Mouse (Mus musculus) layer of hippocampus, postnatal 36 days (tissue): ENCODE measurements at regions not wholly inside any gene's neighbourhood (a gene's known extent, or its start where the extent isn't known, plus 50 kb on each side); places are given as distances from the start of the nearest gene placed in this dataset.
A peak's percentile ranks its signal among the peaks of the same experiment; 100 is the strongest.

ENCODE experiments used
- DNase-seq, 2 experiments: peaks; one replicate each; pipeline ENCODE4 v3.0.0; 2022

- DNase-seq: no peak
These were observed 82.2 kb downstream of the Rap2a start for GRCm38 (mm10) chr14:120560416-120560815.

- peak; percentile 11 to 32 for DNase-seq
These were observed 82.7 kb downstream of the Rap2a start for GRCm38 (mm10) chr14:120560987-120561386.

- no peak for DNase-seq
These were observed 88.7 kb downstream of the Rap2a start for GRCm38 (mm10) chr14:120566945-120567344.

DNA sequence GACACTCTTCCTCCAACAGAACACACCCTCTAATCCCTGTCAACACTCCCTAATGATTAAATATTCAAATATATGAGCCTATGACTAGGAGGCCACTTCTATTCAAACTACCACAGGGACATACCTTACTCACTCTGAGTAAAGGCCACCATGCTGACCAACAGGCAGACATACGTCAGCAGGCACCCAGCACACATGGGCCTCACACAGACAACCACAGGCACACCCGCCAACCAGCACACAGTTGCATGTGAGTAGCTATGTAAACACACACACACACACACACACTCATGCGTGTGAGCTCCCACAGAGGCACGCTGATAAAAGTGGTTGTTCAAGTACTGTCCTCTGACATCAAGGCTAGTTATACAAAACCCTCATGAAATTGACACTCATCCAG lies 89.8 kb downstream of the Rap2a start:
- DNase-seq: no peak

DNA sequence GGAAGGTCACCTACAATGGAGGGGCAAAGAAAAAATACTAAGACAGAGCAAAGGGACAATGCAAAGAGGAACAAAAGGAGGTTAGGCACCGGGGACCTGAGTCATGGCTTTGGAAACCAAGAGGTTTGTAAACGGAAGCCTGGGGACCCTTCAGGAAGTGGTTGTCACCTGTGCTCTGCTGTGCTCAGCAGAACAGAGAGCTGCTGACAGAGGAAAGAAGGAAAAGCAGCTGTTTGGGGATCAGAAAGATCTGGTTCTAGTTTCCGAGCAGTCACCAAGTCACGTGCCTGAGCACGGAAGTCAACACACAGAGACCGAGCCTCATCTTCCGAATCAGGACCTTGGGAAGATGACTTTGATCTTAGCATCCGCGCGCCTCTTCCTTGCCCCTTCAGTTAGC lies 94.0 kb downstream of the Rap2a start:
- no peak for DNase-seq

- no peak for DNase-seq
These were observed 97.0 kb downstream of the Rap2a start for GRCm38 (mm10) chr14:120575202-120575601.

DNA sequence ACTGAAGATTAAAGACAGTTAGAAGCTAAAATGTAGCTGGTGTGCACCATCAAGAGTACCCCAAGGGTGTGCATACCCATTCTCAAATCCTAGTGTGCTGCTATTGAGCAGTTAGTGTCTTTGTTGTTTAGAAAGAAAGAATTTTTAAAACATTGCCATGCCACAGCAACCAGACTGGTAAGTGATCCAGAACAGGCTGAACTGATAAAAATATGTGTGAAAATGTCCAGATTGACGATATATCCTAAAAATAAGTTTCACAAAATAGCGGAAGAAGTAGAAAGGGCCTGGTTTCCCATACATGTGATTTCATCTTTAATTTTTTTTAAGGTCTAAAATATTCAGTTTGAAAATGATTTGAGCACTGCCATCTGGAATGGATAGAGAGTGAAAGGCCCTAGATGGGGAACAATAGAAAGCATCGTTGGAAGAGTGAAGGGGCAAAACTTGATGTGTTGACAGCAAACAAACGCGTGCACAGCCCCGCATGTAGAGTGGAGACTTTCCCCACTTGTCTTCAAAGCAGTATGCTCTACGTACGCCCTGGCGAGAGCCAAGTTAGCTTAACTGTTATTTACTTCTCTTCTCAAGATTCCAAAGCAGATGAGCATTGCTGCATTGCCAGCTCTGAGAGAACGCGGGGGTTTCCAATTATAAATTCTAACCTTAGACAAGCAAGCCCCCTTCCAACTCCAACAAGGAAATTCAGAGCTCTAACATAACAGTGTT lies 100.3 kb downstream of the Rap2a start:
- DNase-seq: peak; percentile 7 to 13

- no peak for DNase-seq
These were observed 105.6 kb downstream of the Rap2a start for GRCm38 (mm10) chr14:120583807-120584206.

- no peak for DNase-seq
These were observed 113.9 kb downstream of the Rap2a start for GRCm38 (mm10) chr14:120592191-120592590.

GRCm38 (mm10) chr14:120600414-120600935 lies 122.2 kb downstream of the Rap2a start:
- no peak for DNase-seq

DNA sequence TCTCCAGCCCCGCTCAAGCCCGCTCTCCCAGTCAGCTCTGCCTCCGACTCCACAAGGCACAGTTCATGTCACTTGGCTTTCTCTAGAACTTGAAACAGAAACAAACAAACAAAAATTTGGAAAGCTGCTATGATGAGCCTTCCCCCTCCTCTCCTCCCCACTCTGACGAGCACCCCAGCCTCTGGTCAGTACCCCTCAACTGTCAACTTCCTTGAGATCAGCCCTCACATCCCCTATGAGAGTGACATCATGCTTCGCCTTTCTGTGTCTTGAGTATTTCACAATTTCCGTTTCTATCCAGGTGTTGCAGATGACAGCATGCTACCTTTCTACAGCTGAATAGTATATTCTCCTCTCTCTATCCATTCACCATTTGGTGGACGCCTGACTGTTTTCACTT lies 123.3 kb downstream of the Rap2a start:
- DNase-seq: no peak

GRCm38 (mm10) chr14:120603849-120604492 lies 125.7 kb downstream of the Rap2a start:
- DNase-seq: no peak

- no peak for DNase-seq
These were observed 129.6 kb downstream of the Rap2a start for GRCm38 (mm10) chr14:120607801-120608200.

- DNase-seq: no peak
These were observed 133.1 kb downstream of the Rap2a start for GRCm38 (mm10) chr14:120611311-120611710.

DNA sequence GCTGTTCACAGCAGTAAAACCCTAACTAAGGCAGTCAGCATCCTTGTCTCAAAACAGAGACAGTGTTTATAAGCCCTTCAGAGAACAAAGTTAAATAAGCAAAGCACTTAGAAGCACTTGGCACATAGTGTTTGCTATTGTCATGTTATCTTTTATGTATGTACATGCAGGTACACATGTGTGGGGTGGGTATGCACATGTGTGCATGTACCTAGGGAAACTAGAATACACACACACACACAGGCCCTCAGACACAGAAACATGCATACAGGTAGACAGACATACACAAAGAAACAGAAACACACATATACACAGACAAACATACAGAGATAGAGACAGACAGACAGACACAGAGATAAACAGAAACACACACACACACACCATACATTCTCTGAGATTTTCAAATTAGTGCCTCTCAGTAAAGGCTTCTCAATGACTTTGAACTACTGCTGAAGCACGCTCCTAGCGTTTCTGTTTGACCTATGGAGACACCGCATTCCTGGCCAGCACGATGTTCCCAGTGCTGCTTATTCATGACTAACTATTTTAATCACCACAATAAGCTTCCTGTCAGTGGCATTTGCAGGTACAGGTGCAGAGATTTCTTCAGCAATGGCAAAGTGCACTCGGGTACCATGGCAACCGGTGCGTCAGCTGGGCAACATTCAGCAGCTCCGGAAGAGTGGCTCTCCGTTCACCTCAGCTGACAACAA lies 148.1 kb downstream of the Rap2a start:
- DNase-seq: peak in 1 of 2 experiments; percentile 11

DNA sequence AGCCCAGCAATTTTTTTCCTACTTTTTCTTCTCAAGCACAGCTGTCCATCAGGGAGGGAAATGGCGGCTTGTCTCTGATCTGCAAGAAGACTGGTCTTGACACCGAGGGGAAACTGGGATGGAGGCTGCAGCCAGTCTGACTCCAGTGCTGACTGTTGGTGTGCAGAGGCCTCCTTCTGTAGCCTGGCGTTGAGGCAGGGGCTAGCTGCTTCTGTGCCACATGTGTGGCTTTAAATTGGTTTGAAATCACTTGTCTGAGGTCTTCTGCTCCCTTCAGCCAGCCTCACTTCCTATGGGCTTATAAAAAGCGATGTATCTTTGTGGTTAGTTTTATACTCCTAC lies 148.7 kb downstream of the Rap2a start:
- no peak for DNase-seq

DNA sequence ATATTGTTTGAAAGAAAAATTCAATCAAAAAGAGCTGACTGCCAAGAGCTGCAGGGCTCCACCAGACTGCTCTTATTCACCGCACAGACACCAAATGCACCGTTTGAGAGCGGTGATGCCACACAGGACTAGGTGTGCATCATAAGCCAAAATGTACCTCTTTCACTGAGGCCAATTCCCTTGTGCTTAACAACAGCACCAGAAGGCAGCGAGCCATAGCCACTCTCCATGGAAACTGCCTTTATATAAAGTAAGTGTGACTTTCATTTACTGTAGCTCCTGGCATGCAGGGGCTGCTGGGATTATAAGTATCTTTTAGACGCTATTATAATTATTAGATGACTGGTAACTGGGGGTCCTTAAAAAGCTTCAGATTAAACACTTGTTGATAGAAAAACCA lies 154.5 kb downstream of the Rap2a start:
- DNase-seq: peak in 1 of 2 experiments; percentile 10

GRCm38 (mm10) chr14:120636726-120637400 lies 158.6 kb downstream of the Rap2a start:
- DNase-seq: no peak

DNA sequence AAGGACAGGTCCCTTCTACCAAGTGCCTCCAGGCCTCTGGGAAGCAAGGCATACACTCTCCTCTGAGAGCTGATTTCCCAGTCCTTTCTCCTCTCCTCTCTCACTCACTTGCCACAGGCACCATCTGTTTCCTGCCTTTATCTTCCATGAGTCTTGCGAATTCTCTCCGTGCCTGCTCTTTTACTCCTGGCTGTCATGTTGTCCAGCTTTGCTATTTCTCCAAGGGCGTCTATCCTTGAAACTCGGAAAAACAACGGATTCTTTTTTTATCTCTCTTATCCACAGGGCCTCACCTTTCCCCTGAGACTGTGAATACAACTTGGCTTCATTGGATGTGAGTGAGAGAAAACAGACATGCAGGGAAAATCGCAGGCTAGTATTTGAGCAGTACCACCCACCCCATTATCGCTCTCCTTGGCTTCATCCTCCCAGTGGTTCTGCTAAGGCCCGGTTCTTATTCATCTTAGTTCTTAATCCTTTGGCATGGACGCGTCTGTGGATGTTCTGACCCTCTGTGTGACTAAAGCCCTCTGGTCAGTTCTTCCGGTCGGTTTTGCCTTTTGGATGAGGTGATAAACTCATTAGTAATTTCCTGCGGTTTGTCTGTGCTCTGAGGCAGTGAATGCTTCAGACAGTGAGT lies 159.4 kb downstream of the Rap2a start:
- DNase-seq: peak in 1 of 2 experiments; percentile 4

DNA sequence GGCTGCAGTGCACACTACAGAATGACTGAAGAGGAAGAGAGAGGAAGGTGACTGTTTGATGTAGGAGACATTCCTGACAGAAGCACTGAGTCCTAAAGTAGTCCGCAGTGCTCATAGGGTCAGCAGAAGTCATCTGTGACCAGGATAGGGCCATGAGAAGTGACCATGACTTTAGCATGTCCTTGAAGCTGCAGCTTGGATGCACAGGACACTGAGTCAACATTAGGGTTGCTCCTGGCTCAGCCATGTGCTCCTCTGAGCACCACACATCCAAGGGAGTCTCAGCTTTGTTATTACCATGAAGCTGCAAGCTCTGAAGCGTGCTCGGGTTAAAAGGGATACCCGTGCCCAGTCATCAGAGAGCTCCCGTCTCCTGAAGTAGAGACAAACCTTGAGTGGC lies 164.3 kb downstream of the Rap2a start:
- DNase-seq: no peak

GRCm38 (mm10) chr14:120652034-120652433 lies 173.8 kb downstream of the Rap2a start:
- DNase-seq: no peak

- peak; percentile 28 to 36 for DNase-seq
These were observed 182.1 kb downstream of the Rap2a start for GRCm38 (mm10) chr14:120660321-120660781.
